Mouse (Mus musculus) liver, postnatal 0 days (tissue): ENCODE measurements around the gene Gm45713. TPM values are rescaled to one million over a fixed set of nuclear protein-coding genes. Genes with fewer than 3 reads are reported as not detected.
A peak's percentile ranks its signal among the peaks of the same experiment; 100 is the strongest.

Experiments
- ATAC-seq: fragments of 200-750 bp; cut with Nextera tagmentation; 2 replicates; pipeline ENCODE4 v1.8.0; 2017; ENCODE audit warnings: mild to moderate bottlenecking, moderate library complexity
- DNase-seq: peaks from one replicate; pipeline ENCODE4 v3.0.0-alpha.2; 2016
- H3K27ac ChIP-seq: fragments of 300-500 bp; sonication (generic); 2 replicates; pipeline ENCODE4 v1.5.1; 2014; ENCODE audit warnings: antibody characterized with exemption, moderate library complexity, mild to moderate bottlenecking, low read depth
- H3K27me3 ChIP-seq: fragments of 300-500 bp; sonication (generic); 2 replicates; pipeline ENCODE4 v1.6.1; 2014; ENCODE audit warnings: low read length, control low read depth, mixed read lengths; ENCODE audit not compliant: insufficient read depth
- H3K36me3 ChIP-seq: fragments of 300-500 bp; sonication (generic); replicated peaks from 2 replicates; pipeline ENCODE4 v1.6.1; 2014; ENCODE audit warnings: mild to moderate bottlenecking, control low read depth, low read length, moderate library complexity, mixed read lengths; ENCODE audit not compliant: insufficient read depth
- H3K4me1 ChIP-seq: fragments of 300-500 bp; sonication (generic); 2 replicates; pipeline ENCODE4 v1.6.1; 2014; ENCODE audit warnings: antibody characterized with exemption, mild to moderate bottlenecking, control low read depth; ENCODE audit not compliant: insufficient read depth
- H3K4me2 ChIP-seq: fragments of 300-500 bp; sonication (generic); 2 replicates; pipeline ENCODE4 v1.6.1; 2014; ENCODE audit warnings: low read depth, mild to moderate bottlenecking, low read length, moderate library complexity, mixed read lengths
- H3K4me3 ChIP-seq: fragments of 300-500 bp; sonication (generic); 2 replicates; pipeline ENCODE4 v1.5.1; 2014; ENCODE audit warnings: low read depth, low read length
- H3K9ac ChIP-seq: fragments of 300-500 bp; sonication (generic); replicated peaks from 2 replicates; pipeline ENCODE4 v1.6.1; 2014; ENCODE audit warnings: mild to moderate bottlenecking, moderate library complexity
- H3K9me3 ChIP-seq: fragments of 300-500 bp; sonication (generic); 2 replicates; pipeline ENCODE4 v1.6.1; 2016; ENCODE audit warnings: mild to moderate bottlenecking, control low read depth, low read length, mixed read lengths
- CTCF ChIP-seq: sonication (generic); IDR thresholded peaks from 2 replicates; pipeline ENCODE4 v1.5.1; 2016; ENCODE audit warnings: antibody characterized with exemption, low read depth
- EP300 ChIP-seq: IDR thresholded peaks from 2 replicates; pipeline ENCODE4 v1.6.1; 2016; ENCODE audit warnings: antibody characterized with exemption, low read depth, mild to moderate bottlenecking
- WGBS: fragments of 180-500 bp; shearing (Covaris S2); extraction: QIAGEN DNeasy Blood & Tissue Kit; methylation state at CpG from one replicate; pipeline ENCODE4 v1.1.7; 2014; ENCODE audit not compliant: insufficient replicate concordance; 5-methylcytosine and 5-hydroxymethylcytosine counted together
- polyA plus RNA-seq: library from polyadenylated mRNA; unstranded; fragments of >200 nt; fragmentation: Nextera tagmentation; extraction: Ambion mirVana; gene quantifications from 2 replicates; pipeline ENCODE4 v1.2.1, GENCODE M21; 2015

The Gm45713 gene
- polyA plus RNA-seq, 1 experiment from 2014 or later, result 0.70 TPM

GRCm38 (mm10) chr7:45124224-45125143 lies 11.5 kb downstream of the Gm45713 start, which contains the start of gene Rps11:
TSS of gene Rps11 (minus strand) at chr7:45124439.
- TF ChIP-seq CTCF (no peak), EP300 (peak; percentile 79)
- Histone ChIP-seq H3K4me2 (peak within 1 kb of the TSS; percentile 89), H3K36me3 (peaks cover 56% of the 10 kb centered on the region), H3K4me1 (peaks cover 55% of the 10 kb centered on the region), H3K9ac (peak within 1 kb of the TSS; percentile 93), H3K27ac (peak within 1 kb of the TSS; percentile 89), H3K27me3 (no peaks in the 10 kb centered on the region), H3K9me3 (no peaks in the 10 kb centered on the region), H3K4me3 (peak within 1 kb of the TSS; percentile 78)
- ATAC-seq (peak; percentile 78), DNase-seq (peak; percentile 99)
- WGBS, result under 1% methylated on average over 59 of the region's 59 CpGs

- Histone ChIP-seq H3K4me2 (peak overlapping the region; percentile 89), H3K4me3 (peak overlapping the region; percentile 78), H3K27ac (peak overlapping the region; percentile 89), H3K4me1 (peaks cover 50% of the 10 kb centered on the region), H3K36me3 (peaks cover 56% of the 10 kb centered on the region), H3K27me3 (no peaks in the 10 kb centered on the region), H3K9me3 (no peaks in the 10 kb centered on the region), H3K9ac (peak overlapping the region; percentile 93)
- ATAC-seq (no peak), DNase-seq (peak; percentile 72)
- no peak for TF ChIP-seq EP300
- no peak for TF ChIP-seq CTCF
- 12% methylated on average over 12 of the region's 12 CpGs for WGBS
Measured at GRCm38 (mm10) chr7:45123186-45123570, 12.9 kb downstream of the Gm45713 start.

GRCm38 (mm10) chr7:45122561-45123185 lies 13.4 kb downstream of the Gm45713 start:
- peaks cover 56% of the 10 kb centered on the region for H3K36me3 ChIP-seq
- H3K27ac ChIP-seq, result peak overlapping the region; percentile 25; the same call in 1 of the 2 replicates

GRCm38 (mm10) chr7:45121966-45122365 lies 14.1 kb downstream of the Gm45713 start:
- TF ChIP-seq CTCF, result no peak
- TF ChIP-seq EP300, result no peak
- H3K27ac ChIP-seq, result no peak overlapping the region
- no peak for ATAC-seq
- peaks cover 53% of the 10 kb centered on the region for H3K36me3 ChIP-seq
- H3K4me3 ChIP-seq, result no peak overlapping the region
- H3K4me2 ChIP-seq, result peak overlapping the region; percentile 27; the same call in 1 of the 2 replicates
- no peak for DNase-seq
- no peaks in the 10 kb centered on the region for H3K9me3 ChIP-seq
- peaks cover 45% of the 10 kb centered on the region for H3K4me1 ChIP-seq
- H3K9ac ChIP-seq, result peak overlapping the region; percentile 35; the same call in 1 of the 2 replicates
- no peaks in the 10 kb centered on the region for H3K27me3 ChIP-seq

More at GRCm38 (mm10) chr7:45122561-45123185, 13.4 kb downstream of the Gm45713 start:
- Histone ChIP-seq H3K4me2 (peak overlapping the region; percentile 89), H3K4me3 (peak overlapping the region; percentile 78), H3K4me1 (peaks cover 50% of the 10 kb centered on the region), H3K9ac (peak overlapping the region; percentile 93), H3K9me3 (no peaks in the 10 kb centered on the region), H3K27me3 (no peaks in the 10 kb centered on the region)
- no peak for DNase-seq
- 70% methylated on average over 15 of the region's 15 CpGs for WGBS
- no peak for ATAC-seq
- TF ChIP-seq EP300 (no peak), CTCF (no peak)

- Histone ChIP-seq H3K9me3 (no peaks in the 10 kb centered on the region), H3K4me2 (peak overlapping the region; percentile 27; the same call in 1 of the 2 replicates), H3K4me1 (peaks cover 39% of the 10 kb centered on the region), H3K36me3 (peaks cover 47% of the 10 kb centered on the region), H3K27me3 (no peaks in the 10 kb centered on the region), H3K27ac (no peak overlapping the region), H3K4me3 (no peak overlapping the region), H3K9ac (no peak overlapping the region; the same call in 1 of the 2 replicates)
- ATAC-seq (no peak), DNase-seq (peak; percentile 49)
- WGBS, result 40% methylated on average over 8 of the region's 8 CpGs
- no peak for TF ChIP-seq CTCF
- TF ChIP-seq EP300, result no peak
Measured at GRCm38 (mm10) chr7:45121404-45121803, 14.6 kb downstream of the Gm45713 start.
